Mouse (Mus musculus) small intestine, adult 2 months (tissue): ENCODE data around the gene Lat2. TPM values are rescaled to one million over a fixed set of nuclear protein-coding genes. Genes with fewer than 3 reads are reported as not detected.

Source experiments
- H3K27ac ChIP-seq: fragments of 200-500 bp; 2 replicates; pipeline ENCODE4 v1.5.1; 2012; ENCODE audit warnings: low read depth, low read length, control low read depth, inconsistent platforms; ENCODE audit not compliant: insufficient read depth
- H3K27me3 ChIP-seq: fragments of 200-500 bp; 2 replicates; pipeline ENCODE4 v1.6.1; 2012; ENCODE audit warnings: mild to moderate bottlenecking, moderate library complexity, low read length, inconsistent platforms; ENCODE audit not compliant: control insufficient read depth, insufficient read depth
- H3K36me3 ChIP-seq: fragments of 200-500 bp; 2 replicates; pipeline ENCODE4 v1.6.1; 2012; ENCODE audit warnings: mild to moderate bottlenecking, low read length, control low read depth, inconsistent platforms; ENCODE audit not compliant: control insufficient read depth, insufficient read depth
- H3K4me1 ChIP-seq: fragments of 200-500 bp; 2 replicates; pipeline ENCODE4 v1.6.1; 2012; ENCODE audit warnings: low read length, inconsistent platforms, mixed read lengths; ENCODE audit not compliant: control insufficient read depth, insufficient read depth, insufficient read length
- H3K4me3 ChIP-seq: fragments of 200-500 bp; 2 replicates; pipeline ENCODE4 v1.5.1; 2012; ENCODE audit warnings: low read depth, mild to moderate bottlenecking, control low read depth, inconsistent platforms, low read length, moderate library complexity
- CTCF ChIP-seq: fragments of 200-500 bp; IDR thresholded peaks from 2 replicates; pipeline ENCODE4 v1.5.1; 2012; ENCODE audit warnings: low read depth, mild to moderate bottlenecking, control low read depth, inconsistent platforms, low read length, moderate library complexity, mixed read lengths; ENCODE audit not compliant: insufficient replicate concordance, insufficient read length; ENCODE audit errors: extremely low read depth
- POLR2A ChIP-seq: fragments of 200-500 bp; IDR thresholded peaks from 2 replicates; pipeline ENCODE4 v1.6.1; 2012; ENCODE audit warnings: low read depth, mild to moderate bottlenecking, control low read depth, inconsistent platforms, low read length, moderate library complexity
- WGBS: fragments of 180-500 bp; shearing (Covaris S2); methylation state at CpG from one replicate; pipeline ENCODE4 v1.1.7; 2018; 5-methylcytosine and 5-hydroxymethylcytosine counted together
- polyA plus RNA-seq: library from polyadenylated mRNA; depleted of rRNA; stranded (reverse); fragments of >200 nt; gene quantifications from 2 replicates; pipeline ENCODE4 v1.2.3, GENCODE M21; 2012

Lat2 gene
- polyA plus RNA-seq, 1 experiment = 6.9 TPM

- Histone ChIP-seq H3K27me3 (no peaks in the 10 kb centered on the region), H3K4me3 (no peak overlapping the region), H3K27ac (no peak overlapping the region), H3K4me1 (no peaks in the 10 kb centered on the region), H3K36me3 (peaks cover 43% of the 10 kb centered on the region)
- TF ChIP-seq CTCF (no peak), POLR2A (no peak)
- WGBS = 83% methylated on average over 10 of the region's 10 CpGs
Measured at GRCm38 (mm10) chr5:134597711-134598110, 17.1 kb downstream of the Lat2 start.

GRCm38 (mm10) chr5:134593093-134593492 lies 21.7 kb downstream of the Lat2 start:
- Histone ChIP-seq H3K4me1 (no peaks in the 10 kb centered on the region), H3K27me3 (no peaks in the 10 kb centered on the region), H3K27ac (no peak overlapping the region), H3K4me3 (no peak overlapping the region), H3K36me3 (peaks cover 50% of the 10 kb centered on the region)
- no peak for TF ChIP-seq POLR2A
- no peak for TF ChIP-seq CTCF
- WGBS = 89% methylated on average over 9 of the region's 9 CpGs

- H3K27ac ChIP-seq = no peak overlapping the region
- H3K36me3 ChIP-seq = peaks cover 46% of the 10 kb centered on the region
- TF ChIP-seq POLR2A = no peak
- no peak for TF ChIP-seq CTCF
- 85% methylated on average over 11 of the region's 11 CpGs for WGBS
- H3K4me1 ChIP-seq = no peaks in the 10 kb centered on the region
- no peak overlapping the region for H3K4me3 ChIP-seq
- H3K27me3 ChIP-seq = no peaks in the 10 kb centered on the region
Measured at GRCm38 (mm10) chr5:134592026-134592581, 22.7 kb downstream of the Lat2 start.

DNA sequence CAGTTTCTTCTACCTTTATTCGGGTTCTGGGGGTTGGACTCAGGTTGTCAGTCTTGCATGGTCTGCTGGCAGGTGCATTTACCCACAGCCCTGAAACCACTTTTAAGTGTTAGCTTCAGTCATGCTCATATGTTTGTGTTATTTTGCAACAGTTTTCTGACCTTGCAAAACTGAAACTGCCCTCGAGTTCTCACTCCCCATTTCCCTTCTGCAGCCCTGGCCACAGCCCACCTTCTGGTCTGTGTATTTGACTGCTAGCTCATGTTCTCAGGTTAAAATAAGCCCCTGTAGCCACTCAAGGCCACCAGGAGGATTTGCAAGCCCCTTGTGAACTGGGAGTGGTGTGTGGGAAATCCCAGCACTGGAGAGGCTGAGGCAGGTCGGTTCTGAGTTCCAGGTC lies 24.9 kb downstream of the Lat2 start:
- TF ChIP-seq CTCF (no peak), POLR2A (no peak)
- H3K36me3 ChIP-seq = peaks cover 34% of the 10 kb centered on the region
- 76% methylated on average over 3 of the region's 3 CpGs for WGBS
- H3K4me3 ChIP-seq = no peak overlapping the region
- H3K27ac ChIP-seq = peak overlapping the region; percentile 65
- no peaks in the 10 kb centered on the region for H3K27me3 ChIP-seq
- peaks cover 3% of the 10 kb centered on the region; the same call in 1 of the 2 replicates for H3K4me1 ChIP-seq

GRCm38 (mm10) chr5:134584798-134585197 lies 30.0 kb downstream of the Lat2 start:
- Histone ChIP-seq H3K27me3 (no peaks in the 10 kb centered on the region), H3K4me1 (peaks cover 5% of the 10 kb centered on the region; the same call in 1 of the 2 replicates), H3K36me3 (peaks cover 9% of the 10 kb centered on the region; the same call in 1 of the 2 replicates), H3K4me3 (no peak overlapping the region), H3K27ac (no peak overlapping the region)
- TF ChIP-seq CTCF (no peak), POLR2A (no peak)
- WGBS = 80% methylated on average over 5 of the region's 5 CpGs

GRCm38 (mm10) chr5:134583884-134584213 lies 31.0 kb downstream of the Lat2 start:
- WGBS = 17% methylated on average over 3 of the region's 3 CpGs
- H3K36me3 ChIP-seq = peaks cover 9% of the 10 kb centered on the region; the same call in 1 of the 2 replicates
- H3K27me3 ChIP-seq = no peaks in the 10 kb centered on the region
- H3K4me1 ChIP-seq = peaks cover 5% of the 10 kb centered on the region; the same call in 1 of the 2 replicates
- H3K4me3 ChIP-seq = no peak overlapping the region
- TF ChIP-seq POLR2A (no peak), CTCF (no peak)
- peak overlapping the region; percentile 54 for H3K27ac ChIP-seq

DNA sequence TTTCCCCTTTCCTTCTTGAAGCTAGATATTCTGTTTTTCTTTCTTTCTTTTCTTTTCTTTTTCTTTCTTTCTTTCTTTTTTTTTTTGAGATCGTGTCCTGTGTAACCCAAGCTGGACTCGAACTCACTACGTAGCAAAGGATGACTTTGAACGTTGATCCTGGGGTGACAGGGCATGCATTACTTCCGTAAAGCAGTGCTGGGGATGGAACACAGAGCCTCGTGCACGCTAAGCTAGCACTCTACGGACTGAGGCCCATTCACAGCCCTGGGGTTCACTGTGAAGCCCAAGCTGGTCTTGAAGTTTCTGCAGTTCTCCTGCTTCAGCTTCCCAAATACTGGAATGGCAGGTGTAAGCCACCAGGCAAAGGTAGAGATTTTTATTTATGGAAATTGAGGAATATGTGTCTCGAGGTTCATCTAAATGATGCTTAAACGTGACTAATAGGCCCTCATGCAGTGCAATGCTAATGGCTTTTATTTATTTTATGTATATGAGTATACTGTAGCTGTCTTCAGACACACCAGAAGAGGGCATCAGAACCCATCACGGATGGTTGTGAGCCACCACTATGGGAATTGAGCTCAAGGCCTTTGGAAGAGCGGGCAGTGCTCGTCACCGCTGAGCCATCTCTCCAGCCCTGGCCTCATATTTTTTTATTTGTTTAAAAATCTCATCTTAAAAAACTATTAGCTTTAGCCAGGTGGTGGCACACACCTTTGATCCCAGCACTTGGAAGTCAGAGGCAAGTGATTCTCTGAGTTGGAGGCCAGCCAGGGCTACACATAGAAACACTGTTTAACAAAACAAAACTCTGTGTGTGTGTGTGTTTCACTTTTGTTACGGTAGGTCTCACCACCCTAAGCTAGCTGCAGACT lies 31.6 kb downstream of the Lat2 start:
- peak overlapping the region; percentile 54 for H3K27ac ChIP-seq
- WGBS = 6% methylated on average over 15 of the region's 15 CpGs
- peaks cover 5% of the 10 kb centered on the region; the same call in 1 of the 2 replicates for H3K4me1 ChIP-seq
- TF ChIP-seq CTCF (peak; percentile 12; the same call in 1 of the 2 replicates), POLR2A (no peak)
- H3K27me3 ChIP-seq = no peaks in the 10 kb centered on the region
- H3K4me3 ChIP-seq = peak overlapping the region; percentile 88
- peaks cover 6% of the 10 kb centered on the region; the same call in 1 of the 2 replicates for H3K36me3 ChIP-seq
